Mouse (Mus musculus): Measurements from ENCODE around the gene Vmn1r55. TPM values are rescaled to one million over a fixed set of nuclear protein-coding genes. Genes with fewer than 3 reads are reported as not detected.

Vmn1r55 gene
- polyA plus RNA-seq, 1 experiment from 2014 or later: 0.01 TPM

GRCm38 (mm10) chr7:5102564-5102963, 46.9 kb downstream of the Vmn1r55 start:
- Histone ChIP-seq H3K36me3 (replicated peaks; ENCODE audit: control insufficient read depth, insufficient read depth, low read depth, low read length) (no peaks in the 10 kb centered on the region; the same call in 1 of the 2 replicates), H3K9ac (replicated peaks; ENCODE audit: low read length) (no peak overlapping the region), H3K27me3 (ENCODE audit: control insufficient read depth, insufficient read depth, low read length) (no peaks in the 10 kb centered on the region), H3K27ac (replicated peaks; ENCODE audit: low read depth, low read length) (no peak overlapping the region), H3K4me1 (ENCODE audit: control insufficient read depth, insufficient read depth, low read length) (no peaks in the 10 kb centered on the region), H3K9me3 (replicated peaks; ENCODE audit: control insufficient read depth, low read length) (no peaks in the 10 kb centered on the region), H3K4me3 (ENCODE audit: low read depth, low read length) (no peak overlapping the region), H3K4me2 (ENCODE audit: low read depth, low read length) (no peak overlapping the region)
- ATAC-seq (replicated peaks; ENCODE audit: insufficient number of reproducible peaks, low FRiP score, low TSS enrichment, low read depth) (no peak), DNase-seq (ENCODE audit: low spot score) (no peak)
- WGBS: 83% methylated on average over 2 of the region's 2 CpGs

- no peak overlapping the region for H3K4me3 ChIP-seq (ENCODE audit: low read depth, low read length)
- H3K36me3 ChIP-seq (replicated peaks; ENCODE audit: control insufficient read depth, insufficient read depth, low read depth, low read length): no peaks in the 10 kb centered on the region; the same call in 1 of the 2 replicates
- H3K27ac ChIP-seq (replicated peaks; ENCODE audit: low read depth, low read length): no peak overlapping the region
- DNase-seq (ENCODE audit: low spot score) (no peak), ATAC-seq (replicated peaks; ENCODE audit: insufficient number of reproducible peaks, low FRiP score, low TSS enrichment, low read depth) (no peak)
- H3K9me3 ChIP-seq (replicated peaks; ENCODE audit: control insufficient read depth, low read length): no peaks in the 10 kb centered on the region
- WGBS: 85% methylated on average over 10 of the region's 10 CpGs
- no peaks in the 10 kb centered on the region for H3K27me3 ChIP-seq (ENCODE audit: control insufficient read depth, insufficient read depth, low read length)
- no peak overlapping the region for H3K4me2 ChIP-seq (ENCODE audit: low read depth, low read length)
- no peaks in the 10 kb centered on the region for H3K4me1 ChIP-seq (ENCODE audit: control insufficient read depth, insufficient read depth, low read length)
- H3K9ac ChIP-seq (replicated peaks; ENCODE audit: low read length): no peak overlapping the region
Observed at GRCm38 (mm10) chr7:5101066-5101663, 48.3 kb downstream of the Vmn1r55 start.

DNA sequence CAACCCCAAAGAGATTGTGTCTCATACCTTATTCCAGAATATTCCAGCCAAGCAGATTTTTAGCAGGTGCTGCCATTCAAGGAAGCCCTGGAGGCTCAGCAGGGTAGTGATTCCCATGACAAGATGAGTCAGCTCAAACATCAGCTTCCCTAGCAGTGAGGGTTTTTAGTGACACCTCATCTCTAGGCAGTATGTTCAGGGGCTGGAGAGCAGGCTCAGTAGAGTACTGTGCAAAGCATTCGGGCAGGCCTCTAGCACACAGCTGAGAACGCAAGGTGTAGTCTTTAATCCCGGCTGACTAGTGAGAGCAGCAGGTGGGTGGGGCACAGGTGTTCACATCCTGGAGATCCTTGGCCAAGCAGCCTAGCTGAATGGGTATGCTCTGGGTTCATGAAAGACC, 49.7 kb downstream of the Vmn1r55 start:
- Histone ChIP-seq H3K9me3 (replicated peaks; ENCODE audit: control insufficient read depth, low read length) (no peaks in the 10 kb centered on the region), H3K27me3 (ENCODE audit: control insufficient read depth, insufficient read depth, low read length) (no peaks in the 10 kb centered on the region), H3K4me3 (ENCODE audit: low read depth, low read length) (no peak overlapping the region), H3K27ac (replicated peaks; ENCODE audit: low read depth, low read length) (no peak overlapping the region), H3K4me2 (ENCODE audit: low read depth, low read length) (no peak overlapping the region), H3K36me3 (replicated peaks; ENCODE audit: control insufficient read depth, insufficient read depth, low read depth, low read length) (peaks cover 3% of the 10 kb centered on the region; the same call in 1 of the 2 replicates), H3K4me1 (ENCODE audit: control insufficient read depth, insufficient read depth, low read length) (no peaks in the 10 kb centered on the region), H3K9ac (replicated peaks; ENCODE audit: low read length) (no peak overlapping the region)
- ATAC-seq (replicated peaks; ENCODE audit: insufficient number of reproducible peaks, low FRiP score, low TSS enrichment, low read depth): 0 out of 2 replicates have a peak, but pooled peaks have one; percentile 46
- WGBS: 84% methylated on average over 3 of the region's 3 CpGs
- no peak for DNase-seq (ENCODE audit: low spot score)

DNA sequence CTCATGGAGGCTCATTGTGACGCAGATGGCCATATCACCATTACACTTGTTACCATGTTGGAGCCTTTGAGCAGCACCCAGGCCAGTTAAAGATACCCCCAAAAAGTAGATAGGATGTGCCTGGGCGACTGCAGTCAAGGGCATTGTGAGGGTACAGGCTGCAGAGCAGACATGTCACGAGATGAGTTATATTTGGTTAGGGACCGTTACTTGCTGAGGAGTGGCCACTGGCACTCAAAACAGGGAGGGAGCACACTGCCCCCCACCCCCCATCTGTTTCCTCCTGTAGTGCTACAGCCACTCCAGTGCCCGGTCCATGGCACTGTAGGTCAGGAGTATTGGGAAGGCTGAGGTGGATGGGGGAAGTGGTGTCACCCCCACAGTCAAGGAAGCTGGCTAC, 50.7 kb downstream of the Vmn1r55 start:
- no peak overlapping the region for H3K4me2 ChIP-seq (ENCODE audit: low read depth, low read length)
- H3K27me3 ChIP-seq (ENCODE audit: control insufficient read depth, insufficient read depth, low read length): no peaks in the 10 kb centered on the region
- 92% methylated on average over 5 of the region's 5 CpGs for WGBS
- peaks cover 3% of the 10 kb centered on the region; the same call in 1 of the 2 replicates for H3K36me3 ChIP-seq (replicated peaks; ENCODE audit: control insufficient read depth, insufficient read depth, low read depth, low read length)
- no peaks in the 10 kb centered on the region for H3K9me3 ChIP-seq (replicated peaks; ENCODE audit: control insufficient read depth, low read length)
- no peaks in the 10 kb centered on the region for H3K4me1 ChIP-seq (ENCODE audit: control insufficient read depth, insufficient read depth, low read length)
- no peak overlapping the region for H3K4me3 ChIP-seq (ENCODE audit: low read depth, low read length)
- no peak overlapping the region for H3K9ac ChIP-seq (replicated peaks; ENCODE audit: low read length)
- DNase-seq (ENCODE audit: low spot score) (no peak), ATAC-seq (replicated peaks; ENCODE audit: insufficient number of reproducible peaks, low FRiP score, low TSS enrichment, low read depth) (no peak)
- H3K27ac ChIP-seq (replicated peaks; ENCODE audit: low read depth, low read length): no peak overlapping the region

GRCm38 (mm10) chr7:5092831-5093510, 56.5 kb downstream of the Vmn1r55 start:
- 86% methylated on average over 21 of the region's 21 CpGs for WGBS
- H3K36me3 ChIP-seq (replicated peaks; ENCODE audit: control insufficient read depth, insufficient read depth, low read depth, low read length): peaks cover 9% of the 10 kb centered on the region; the same call in 1 of the 2 replicates
- H3K4me3 ChIP-seq (ENCODE audit: low read depth, low read length): no peak overlapping the region
- no peak overlapping the region for H3K4me2 ChIP-seq (ENCODE audit: low read depth, low read length)
- H3K27me3 ChIP-seq (ENCODE audit: control insufficient read depth, insufficient read depth, low read length): no peaks in the 10 kb centered on the region
- H3K9me3 ChIP-seq (replicated peaks; ENCODE audit: control insufficient read depth, low read length): no peaks in the 10 kb centered on the region
- ATAC-seq (replicated peaks; ENCODE audit: insufficient number of reproducible peaks, low FRiP score, low TSS enrichment, low read depth): no peak
- no peak for DNase-seq (ENCODE audit: low spot score)
- H3K9ac ChIP-seq (replicated peaks; ENCODE audit: low read length): no peak overlapping the region
- H3K27ac ChIP-seq (replicated peaks; ENCODE audit: low read depth, low read length): no peak overlapping the region
- H3K4me1 ChIP-seq (ENCODE audit: control insufficient read depth, insufficient read depth, low read length): no peaks in the 10 kb centered on the region

- Histone ChIP-seq H3K9me3 (replicated peaks; ENCODE audit: control insufficient read depth, low read length) (no peaks in the 10 kb centered on the region), H3K4me3 (ENCODE audit: low read depth, low read length) (no peak overlapping the region), H3K9ac (replicated peaks; ENCODE audit: low read length) (no peak overlapping the region), H3K27me3 (ENCODE audit: control insufficient read depth, insufficient read depth, low read length) (no peaks in the 10 kb centered on the region), H3K27ac (replicated peaks; ENCODE audit: low read depth, low read length) (no peak overlapping the region), H3K4me1 (ENCODE audit: control insufficient read depth, insufficient read depth, low read length) (no peaks in the 10 kb centered on the region), H3K4me2 (ENCODE audit: low read depth, low read length) (no peak overlapping the region), H3K36me3 (replicated peaks; ENCODE audit: control insufficient read depth, insufficient read depth, low read depth, low read length) (peaks cover 9% of the 10 kb centered on the region; the same call in 1 of the 2 replicates)
- DNase-seq (ENCODE audit: low spot score) (no peak), ATAC-seq (replicated peaks; ENCODE audit: insufficient number of reproducible peaks, low FRiP score, low TSS enrichment, low read depth) (no peak)
- 80% methylated on average over 6 of the region's 6 CpGs for WGBS
Observed at GRCm38 (mm10) chr7:5092381-5092780, 57.1 kb downstream of the Vmn1r55 start.

DNA sequence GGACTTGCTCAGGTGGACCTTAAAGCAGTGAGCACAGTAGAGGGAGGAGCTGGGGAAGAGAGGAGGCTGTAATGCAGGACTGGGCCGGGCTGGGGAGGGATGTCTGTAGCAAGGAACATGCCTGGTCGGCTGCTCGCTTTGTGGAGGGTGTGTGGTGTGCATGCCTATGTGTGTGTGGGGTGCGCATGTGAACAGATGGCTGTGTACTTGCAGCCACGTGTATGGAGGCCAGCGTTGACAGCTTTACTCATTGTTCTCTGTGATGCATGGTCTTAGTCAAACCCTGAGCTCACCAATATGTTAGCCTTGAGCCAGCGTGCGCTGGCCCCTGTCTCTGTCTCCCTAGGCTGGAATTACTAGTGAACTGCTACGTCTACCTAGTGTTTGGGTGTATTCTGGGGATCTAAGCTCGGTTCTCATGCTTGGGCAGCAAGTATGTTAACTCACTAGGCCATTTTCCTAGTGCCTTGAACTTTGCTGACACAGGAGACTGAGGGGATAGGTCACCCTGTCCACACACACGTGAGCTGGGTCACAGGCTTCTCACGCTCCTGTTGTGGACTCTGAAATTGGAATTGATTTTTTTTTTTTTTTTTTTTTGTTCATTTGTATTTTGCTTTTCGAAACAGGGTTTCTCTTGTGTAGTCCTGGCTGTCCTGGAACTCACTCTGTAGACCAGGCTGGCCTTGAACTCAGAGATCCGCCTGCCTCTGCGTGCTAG, 58.3 kb downstream of the Vmn1r55 start:
- DNase-seq (ENCODE audit: low spot score) (no peak), ATAC-seq (replicated peaks; ENCODE audit: insufficient number of reproducible peaks, low FRiP score, low TSS enrichment, low read depth) (no peak)
- Histone ChIP-seq H3K27ac (replicated peaks; ENCODE audit: low read depth, low read length) (no peak overlapping the region), H3K4me3 (ENCODE audit: low read depth, low read length) (no peak overlapping the region), H3K9me3 (replicated peaks; ENCODE audit: control insufficient read depth, low read length) (no peaks in the 10 kb centered on the region), H3K27me3 (ENCODE audit: control insufficient read depth, insufficient read depth, low read length) (no peaks in the 10 kb centered on the region), H3K9ac (replicated peaks; ENCODE audit: low read length) (no peak overlapping the region), H3K36me3 (replicated peaks; ENCODE audit: control insufficient read depth, insufficient read depth, low read depth, low read length) (peaks cover 9% of the 10 kb centered on the region; the same call in 1 of the 2 replicates), H3K4me2 (ENCODE audit: low read depth, low read length) (no peak overlapping the region), H3K4me1 (ENCODE audit: control insufficient read depth, insufficient read depth, low read length) (no peaks in the 10 kb centered on the region)
- 92% methylated on average over 15 of the region's 15 CpGs for WGBS

DNA sequence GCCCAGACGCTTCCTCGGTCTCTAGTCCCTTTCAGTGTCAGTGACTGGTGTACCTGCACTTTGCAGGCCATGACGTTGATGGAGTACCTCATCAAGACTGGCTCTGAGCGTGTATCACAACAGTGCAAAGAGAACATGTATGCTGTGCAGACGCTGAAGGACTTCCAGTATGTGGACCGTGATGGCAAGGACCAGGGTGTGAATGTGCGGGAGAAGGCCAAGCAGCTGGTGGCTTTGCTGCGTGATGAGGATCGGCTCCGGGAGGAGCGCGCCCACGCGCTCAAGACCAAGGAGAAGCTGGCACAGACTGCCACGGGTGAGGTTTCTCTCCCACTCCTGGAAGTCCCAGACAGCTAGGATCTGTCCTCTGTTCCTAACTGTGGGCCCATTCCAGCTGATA, 59.6 kb downstream of the Vmn1r55 start:
- H3K4me3 ChIP-seq (ENCODE audit: low read depth, low read length): no peak overlapping the region
- H3K36me3 ChIP-seq (replicated peaks; ENCODE audit: control insufficient read depth, insufficient read depth, low read depth, low read length): peaks cover 7% of the 10 kb centered on the region
- no peak overlapping the region for H3K9ac ChIP-seq (replicated peaks; ENCODE audit: low read length)
- no peak overlapping the region for H3K4me2 ChIP-seq (ENCODE audit: low read depth, low read length)
- H3K27me3 ChIP-seq (ENCODE audit: control insufficient read depth, insufficient read depth, low read length): no peaks in the 10 kb centered on the region
- WGBS: 94% methylated on average over 15 of the region's 15 CpGs
- DNase-seq (ENCODE audit: low spot score) (no peak), ATAC-seq (replicated peaks; ENCODE audit: insufficient number of reproducible peaks, low FRiP score, low TSS enrichment, low read depth) (no peak)
- H3K27ac ChIP-seq (replicated peaks; ENCODE audit: low read depth, low read length): no peak overlapping the region
- H3K4me1 ChIP-seq (ENCODE audit: control insufficient read depth, insufficient read depth, low read length): no peaks in the 10 kb centered on the region
- H3K9me3 ChIP-seq (replicated peaks; ENCODE audit: control insufficient read depth, low read length): no peaks in the 10 kb centered on the region

All from embryonic facial prominence, embryonic 11.5 days (tissue).